Mouse (Mus musculus): ENCODE measurements around the gene Aph1a. TPM values are rescaled to one million over a fixed set of nuclear protein-coding genes. Genes with fewer than 3 reads are reported as not detected.

The Aph1a gene
- polyA plus RNA-seq, 1 experiment from 2014 or later: 40.8 TPM

- Histone ChIP-seq H3K27me3 (no peaks in the 10 kb centered on the region), H3K4me2 (no peak overlapping the region), H3K9me3 (replicated peaks) (no peaks in the 10 kb centered on the region), H3K9ac (no peak overlapping the region), H3K36me3 (peaks cover 75% of the 10 kb centered on the region), H3K4me3 (replicated peaks) (no peak overlapping the region), H3K4me1 (peaks cover 8% of the 10 kb centered on the region; the same call in 1 of the 2 replicates), H3K27ac (no peak overlapping the region)
- ATAC-seq (replicated peaks; ENCODE audit: low FRiP score): no peak
- 92% methylated on average over 20 of the region's 20 CpGs for WGBS
These were observed 28.2 kb upstream of the Aph1a start for GRCm38 (mm10) chr3:95865571-95865970.

DNA sequence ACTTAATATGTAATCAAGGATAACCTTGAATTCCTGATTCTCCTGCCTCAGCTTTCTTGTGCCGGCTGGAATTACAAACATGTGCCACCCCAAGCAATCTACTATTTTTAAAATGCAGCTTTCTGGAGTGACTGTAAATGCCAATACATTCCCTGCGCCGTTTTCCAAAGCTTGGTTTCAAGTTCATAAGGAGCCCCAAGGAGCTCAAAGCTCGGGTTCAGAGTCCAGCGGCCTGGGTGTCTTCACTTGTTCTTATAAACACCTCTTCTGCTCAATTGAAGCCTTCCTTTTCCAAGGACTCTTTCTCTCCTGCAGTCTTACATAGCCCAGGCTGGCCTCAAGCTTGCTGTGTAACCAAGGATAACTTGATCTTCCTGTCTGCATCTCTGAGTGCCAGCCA, 27.7 kb upstream of the Aph1a start:
- ATAC-seq (replicated peaks; ENCODE audit: low FRiP score): no peak
- H3K4me3 ChIP-seq (replicated peaks): no peak overlapping the region
- H3K9ac ChIP-seq: no peak overlapping the region
- H3K27ac ChIP-seq: no peak overlapping the region
- no peaks in the 10 kb centered on the region for H3K9me3 ChIP-seq (replicated peaks)
- no peak overlapping the region for H3K4me2 ChIP-seq
- H3K4me1 ChIP-seq: peaks cover 11% of the 10 kb centered on the region; the same call in 1 of the 2 replicates
- H3K27me3 ChIP-seq: no peaks in the 10 kb centered on the region
- peaks cover 75% of the 10 kb centered on the region for H3K36me3 ChIP-seq
- 92% methylated on average over 5 of the region's 5 CpGs for WGBS

DNA sequence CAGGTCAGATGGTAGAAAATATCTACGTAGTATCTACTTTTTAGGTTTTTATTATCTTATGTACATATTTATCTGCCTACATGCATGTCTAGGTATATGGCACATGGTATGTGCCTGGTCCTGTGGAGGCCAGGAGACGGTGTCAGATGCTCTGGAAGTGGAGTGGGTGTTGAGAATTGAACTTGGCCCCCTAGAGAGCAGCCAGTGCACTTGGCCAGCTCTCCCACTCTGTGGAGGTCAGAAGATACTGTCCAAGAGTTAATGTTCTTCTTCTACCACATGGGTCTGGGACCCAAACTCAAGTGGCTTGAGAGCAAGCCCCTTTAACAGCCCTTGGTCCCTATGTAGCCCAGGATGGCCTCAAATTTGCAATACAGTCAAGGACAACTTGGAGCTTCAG, 26.4 kb upstream of the Aph1a start:
- Histone ChIP-seq H3K36me3 (peaks cover 67% of the 10 kb centered on the region), H3K27ac (no peak overlapping the region), H3K9me3 (replicated peaks) (no peaks in the 10 kb centered on the region), H3K27me3 (no peaks in the 10 kb centered on the region), H3K4me3 (replicated peaks) (no peak overlapping the region), H3K4me1 (peaks cover 17% of the 10 kb centered on the region), H3K9ac (no peak overlapping the region), H3K4me2 (no peak overlapping the region)
- WGBS: 91% methylated on average over 2 of the region's 2 CpGs
- ATAC-seq (replicated peaks; ENCODE audit: low FRiP score): no peak

GRCm38 (mm10) chr3:95870976-95871375, 22.8 kb upstream of the Aph1a start:
- Histone ChIP-seq H3K4me2 (peak overlapping the region; percentile 69), H3K27ac (peak overlapping the region; percentile 89), H3K27me3 (no peaks in the 10 kb centered on the region), H3K4me1 (peaks cover 17% of the 10 kb centered on the region), H3K9ac (peak overlapping the region; percentile 82), H3K4me3 (replicated peaks) (peak overlapping the region; percentile 74), H3K9me3 (replicated peaks) (no peaks in the 10 kb centered on the region), H3K36me3 (peaks cover 41% of the 10 kb centered on the region)
- ATAC-seq (replicated peaks; ENCODE audit: low FRiP score): peak; percentile 37
- WGBS: 6% methylated on average over 15 of the region's 15 CpGs

- Histone ChIP-seq H3K4me3 (replicated peaks) (peak within 1 kb of the TSS; percentile 74), H3K4me1 (peaks cover 17% of the 10 kb centered on the region), H3K27ac (peak within 1 kb of the TSS; percentile 89), H3K9me3 (replicated peaks) (no peaks in the 10 kb centered on the region), H3K4me2 (peak within 1 kb of the TSS; percentile 69), H3K27me3 (no peaks in the 10 kb centered on the region), H3K9ac (peak within 1 kb of the TSS; percentile 82), H3K36me3 (peaks cover 37% of the 10 kb centered on the region)
- ATAC-seq (replicated peaks; ENCODE audit: low FRiP score): peak; percentile 94
- 0% methylated on average over 33 of the region's 33 CpGs for WGBS
These were observed 22.3 kb upstream of the Aph1a start, which contains the start of gene Mrps21 for GRCm38 (mm10) chr3:95871392-95871867. Mrps21 (minus strand) TSS chr3:95871519.

DNA sequence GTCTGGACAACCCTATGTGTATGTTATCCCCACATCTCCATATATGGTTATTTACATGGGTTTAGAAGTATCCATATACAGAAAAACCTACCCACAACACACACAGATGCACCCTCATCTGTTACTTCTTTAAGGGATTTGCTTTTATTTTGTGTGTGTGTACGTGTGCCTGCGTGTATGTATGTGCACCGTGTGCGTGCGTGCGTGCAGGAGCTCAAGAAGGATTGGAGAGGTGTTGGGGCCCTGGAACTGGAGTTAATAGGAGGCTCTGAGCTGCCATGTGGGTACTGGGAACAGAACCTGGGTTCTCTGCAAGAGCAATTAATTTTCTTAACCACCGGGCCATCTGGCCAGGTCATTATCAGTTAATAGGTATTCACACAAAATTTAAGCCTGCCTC, 21.7 kb upstream of the Aph1a start:
- Histone ChIP-seq H3K9me3 (replicated peaks) (no peaks in the 10 kb centered on the region), H3K27ac (no peak overlapping the region; the same call in 1 of the 2 replicates), H3K4me3 (replicated peaks) (peak overlapping the region; percentile 74), H3K9ac (peak overlapping the region; percentile 82), H3K27me3 (no peaks in the 10 kb centered on the region), H3K4me1 (peaks cover 17% of the 10 kb centered on the region), H3K4me2 (peak overlapping the region; percentile 69), H3K36me3 (peaks cover 31% of the 10 kb centered on the region)
- no peak for ATAC-seq (replicated peaks; ENCODE audit: low FRiP score)
- WGBS: 72% methylated on average over 7 of the region's 7 CpGs

DNA sequence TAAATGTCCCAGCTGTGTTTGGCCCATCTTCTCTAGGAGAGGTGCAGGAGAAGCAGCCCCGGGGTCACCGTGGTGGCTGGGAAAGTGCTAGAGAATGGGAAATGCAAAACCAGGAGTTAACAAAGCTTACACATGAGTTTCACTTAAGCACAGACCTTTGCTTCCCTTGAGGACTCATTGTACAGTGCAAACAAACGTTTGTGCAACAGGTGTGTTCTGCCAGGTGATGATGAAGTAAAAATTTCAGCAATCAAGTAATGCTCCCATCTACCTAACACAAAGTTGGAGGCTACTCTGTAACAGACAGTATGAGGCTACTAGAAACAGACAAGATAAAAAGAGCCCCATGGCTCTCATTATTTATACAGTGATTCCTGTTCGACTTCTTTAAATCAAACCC, 14.7 kb upstream of the Aph1a start:
- H3K4me3 ChIP-seq (replicated peaks): no peak overlapping the region
- H3K4me2 ChIP-seq: no peak overlapping the region
- WGBS: 92% methylated on average over 4 of the region's 4 CpGs
- no peak overlapping the region for H3K27ac ChIP-seq
- H3K36me3 ChIP-seq: no peaks in the 10 kb centered on the region
- H3K27me3 ChIP-seq: 0 out of 2 replicates have a peak, but pooled peaks cover 4% of the 10 kb centered on the region
- ATAC-seq (replicated peaks; ENCODE audit: low FRiP score): no peak
- no peaks in the 10 kb centered on the region for H3K9me3 ChIP-seq (replicated peaks)
- no peak overlapping the region for H3K9ac ChIP-seq
- H3K4me1 ChIP-seq: peaks cover 19% of the 10 kb centered on the region

GRCm38 (mm10) chr3:95881979-95882815, 11.6 kb upstream of the Aph1a start, which contains the start of gene Ciart:
Ciart (minus strand) TSS chr3:95882251.
- H3K27ac ChIP-seq: 0 out of 2 replicates have a peak within 1 kb of the TSS, but pooled peaks have one; percentile 19
- ATAC-seq (replicated peaks; ENCODE audit: low FRiP score): peak; percentile 99
- no peaks in the 10 kb centered on the region for H3K9me3 ChIP-seq (replicated peaks)
- WGBS: under 1% methylated on average over 66 of the region's 66 CpGs
- H3K4me1 ChIP-seq: peaks cover 24% of the 10 kb centered on the region
- peak within 1 kb of the TSS; percentile 94 for H3K4me2 ChIP-seq
- peak within 1 kb of the TSS; percentile 63 for H3K4me3 ChIP-seq (replicated peaks)
- peaks cover 13% of the 10 kb centered on the region; the same call in 1 of the 2 replicates for H3K36me3 ChIP-seq
- H3K27me3 ChIP-seq: 0 out of 2 replicates have a peak, but pooled peaks cover 4% of the 10 kb centered on the region
- peak within 1 kb of the TSS; percentile 37 for H3K9ac ChIP-seq

DNA sequence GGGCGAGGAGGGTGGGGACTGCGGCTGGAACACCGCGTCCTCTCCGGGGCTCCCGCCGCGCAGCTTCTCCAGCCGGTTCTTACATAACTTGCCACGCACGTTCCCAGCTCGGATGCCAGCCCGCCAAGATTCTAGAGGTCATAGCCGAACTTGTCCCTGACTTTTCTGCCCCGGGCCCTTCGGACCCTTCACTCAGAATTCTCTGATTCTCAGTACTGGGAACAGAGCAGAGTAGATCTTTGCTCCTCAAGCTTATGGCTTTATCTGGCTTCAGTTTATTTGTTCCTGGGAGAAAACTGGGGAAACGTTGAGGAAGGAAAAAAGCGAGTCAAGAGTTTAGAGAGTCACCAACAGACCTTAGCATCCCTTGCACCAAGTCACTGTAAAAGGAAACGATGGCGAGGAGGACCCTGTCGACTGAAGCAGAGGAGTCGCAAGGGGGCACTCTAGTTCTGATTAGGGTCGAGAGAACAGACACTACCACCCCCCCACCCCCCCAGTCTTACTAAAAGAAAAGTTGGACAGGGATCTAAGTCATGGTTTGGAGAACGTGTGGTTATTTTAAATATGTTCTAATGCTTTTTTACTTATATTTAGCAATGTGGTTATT, 10.8 kb upstream of the Aph1a start:
- peak overlapping the region; percentile 94 for H3K4me2 ChIP-seq
- 0 out of 2 replicates have a peak, but pooled peaks cover 4% of the 10 kb centered on the region for H3K27me3 ChIP-seq
- no peaks in the 10 kb centered on the region for H3K9me3 ChIP-seq (replicated peaks)
- 0 out of 2 replicates have a peak overlapping the region, but pooled peaks have one; percentile 19 for H3K27ac ChIP-seq
- ATAC-seq (replicated peaks; ENCODE audit: low FRiP score): no peak
- H3K36me3 ChIP-seq: peaks cover 14% of the 10 kb centered on the region; the same call in 1 of the 2 replicates
- H3K9ac ChIP-seq: peak overlapping the region; percentile 37
- peaks cover 31% of the 10 kb centered on the region for H3K4me1 ChIP-seq
- 2% methylated on average over 24 of the region's 24 CpGs for WGBS
- peak overlapping the region; percentile 63 for H3K4me3 ChIP-seq (replicated peaks)

- Histone ChIP-seq H3K36me3 (peaks cover 14% of the 10 kb centered on the region; the same call in 1 of the 2 replicates), H3K4me2 (no peak overlapping the region), H3K27ac (no peak overlapping the region), H3K27me3 (0 out of 2 replicates have a peak, but pooled peaks cover 4% of the 10 kb centered on the region), H3K9ac (no peak overlapping the region), H3K9me3 (replicated peaks) (no peaks in the 10 kb centered on the region), H3K4me3 (replicated peaks) (no peak overlapping the region), H3K4me1 (peaks cover 33% of the 10 kb centered on the region)
- WGBS: 71% methylated on average over 5 of the region's 5 CpGs
- ATAC-seq (replicated peaks; ENCODE audit: low FRiP score): no peak
These were observed 9.4 kb upstream of the Aph1a start for GRCm38 (mm10) chr3:95884400-95884799.

DNA sequence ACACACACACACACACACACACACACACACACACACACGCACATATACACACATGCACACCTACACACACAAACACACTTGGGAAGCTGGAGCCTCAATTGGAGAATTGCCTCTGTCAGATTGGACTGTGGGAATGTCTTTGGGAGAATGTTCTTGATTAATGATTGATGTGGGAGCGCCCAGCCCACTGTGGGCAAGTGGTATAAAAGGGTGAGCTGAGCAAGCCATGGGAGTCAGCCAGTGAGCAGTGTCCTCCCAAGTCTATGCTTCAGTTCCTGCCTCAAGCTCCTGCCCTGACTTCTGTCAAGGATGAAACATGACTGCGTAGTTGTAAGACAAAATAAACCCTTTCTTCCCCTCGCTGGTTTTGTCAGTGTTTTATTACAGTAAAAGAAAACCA, 6.2 kb upstream of the Aph1a start:
- Histone ChIP-seq H3K4me3 (replicated peaks) (no peak overlapping the region), H3K27me3 (no peaks in the 10 kb centered on the region), H3K4me2 (no peak overlapping the region), H3K9me3 (replicated peaks) (no peaks in the 10 kb centered on the region), H3K36me3 (peaks cover 14% of the 10 kb centered on the region; the same call in 1 of the 2 replicates), H3K27ac (no peak overlapping the region), H3K4me1 (peaks cover 44% of the 10 kb centered on the region), H3K9ac (no peak overlapping the region)
- 53% methylated on average over 4 of the region's 4 CpGs for WGBS
- no peak; the same call in 1 of the 2 replicates for ATAC-seq (replicated peaks; ENCODE audit: low FRiP score)

DNA sequence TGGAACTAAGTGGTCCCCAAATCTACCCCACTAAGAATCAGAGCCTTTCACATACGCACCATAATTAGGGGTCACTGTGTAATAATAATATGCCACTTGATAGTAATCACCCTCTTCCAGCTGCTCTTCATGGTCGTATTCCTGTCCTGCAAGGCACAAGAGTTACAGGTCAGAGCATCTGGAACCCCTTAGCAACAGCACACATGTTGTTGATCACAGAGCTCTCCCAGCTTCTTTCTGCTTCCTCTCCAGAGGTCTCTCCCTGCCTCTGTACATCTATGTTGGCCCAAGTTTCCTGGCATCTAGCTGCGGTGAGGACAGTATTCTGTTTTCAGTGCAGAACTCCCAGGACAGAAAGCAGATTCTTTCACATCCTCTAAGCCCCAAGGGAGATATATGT, 4.1 kb upstream of the Aph1a start:
- WGBS: 73% methylated on average over 3 of the region's 3 CpGs
- Histone ChIP-seq H3K4me1 (peaks cover 46% of the 10 kb centered on the region), H3K36me3 (peaks cover 10% of the 10 kb centered on the region; the same call in 1 of the 2 replicates)

More for the DNA sequence above, 4.1 kb upstream of the Aph1a start:
- H3K27ac ChIP-seq: no peak overlapping the region
- H3K4me2 ChIP-seq: no peak overlapping the region
- ATAC-seq (replicated peaks; ENCODE audit: low FRiP score): no peak
- no peaks in the 10 kb centered on the region for H3K27me3 ChIP-seq
- no peaks in the 10 kb centered on the region for H3K9me3 ChIP-seq (replicated peaks)
- H3K4me3 ChIP-seq (replicated peaks): no peak overlapping the region
- H3K9ac ChIP-seq: no peak overlapping the region

Data from kidney, embryonic 15.5 days (tissue).